Mouse (Mus musculus) E14TG2a.4 (cell line): Measurements from ENCODE around the gene Cited4.

Source experiments
- H3K27me3 ChIP-seq: 2 replicates; pipeline ENCODE4 v1.6.1; 2014; ENCODE audit warnings: low read length, control low read depth; ENCODE audit not compliant: insufficient read depth
- H3K36me3 ChIP-seq: 2 replicates; pipeline ENCODE4 v1.6.1; 2014; ENCODE audit warnings: low read length, control low read depth; ENCODE audit not compliant: insufficient read depth
- H3K4me1 ChIP-seq: replicated peaks from 2 replicates; pipeline ENCODE4 v1.6.1; 2014; ENCODE audit warnings: low read depth, low read length, control low read depth
- H3K4me3 ChIP-seq: replicated peaks from 2 replicates; pipeline ENCODE4 v1.5.1; 2014; ENCODE audit warnings: mild to moderate bottlenecking, low read length
- H3K9me3 ChIP-seq: 2 replicates; pipeline ENCODE4 v1.6.1; 2014; ENCODE audit warnings: low read length, control low read depth
- CTCF ChIP-seq: conservative IDR thresholded peaks from 2 replicates; pipeline ENCODE4 v1.5.1; 2014; ENCODE audit warnings: low read length
- NANOG ChIP-seq: IDR thresholded peaks from 2 replicates; pipeline ENCODE4 v1.6.1; 2014; ENCODE audit warnings: borderline replicate concordance, low read length, mixed read lengths
- POU5F1 ChIP-seq: IDR thresholded peaks from 2 replicates; pipeline ENCODE4 v1.6.1; 2014; ENCODE audit warnings: low read length, borderline replicate concordance

The Cited4 gene

DNA sequence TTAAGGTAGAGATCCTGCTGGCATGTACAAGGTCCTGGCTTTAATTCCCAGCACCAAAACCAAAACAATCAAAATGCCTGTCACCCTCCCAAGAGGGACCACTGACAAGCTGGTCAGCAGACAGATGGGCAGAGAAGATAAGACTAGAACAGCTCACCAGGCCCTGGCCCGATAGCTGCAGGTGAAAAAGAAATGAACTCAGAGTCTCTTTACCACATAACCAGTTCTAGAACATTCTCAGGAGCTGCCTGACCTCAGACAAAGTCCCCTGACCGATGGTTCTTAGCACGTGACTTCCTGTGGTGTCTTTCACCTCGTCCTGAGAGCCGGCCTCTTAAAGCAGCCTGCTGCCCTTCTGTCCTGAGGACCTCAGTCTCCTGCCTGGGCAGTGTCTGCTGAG is 3.2 kb downstream of the Cited4 start:
- H3K4me3 ChIP-seq: no peak overlapping the region
- TF ChIP-seq NANOG (no peak), CTCF (no peak), POU5F1 (no peak)
- H3K9me3 ChIP-seq: no peaks in the 10 kb centered on the region
- peaks cover 65% of the 10 kb centered on the region for H3K27me3 ChIP-seq
- H3K4me1 ChIP-seq: peaks cover 31% of the 10 kb centered on the region
- H3K36me3 ChIP-seq: no peaks in the 10 kb centered on the region

GRCm38 (mm10) chr4:120671046-120671445 is 4.7 kb downstream of the Cited4 start:
- Histone ChIP-seq H3K4me1 (peaks cover 16% of the 10 kb centered on the region), H3K9me3 (no peaks in the 10 kb centered on the region), H3K27me3 (peaks cover 65% of the 10 kb centered on the region), H3K4me3 (no peak overlapping the region), H3K36me3 (no peaks in the 10 kb centered on the region)
- TF ChIP-seq CTCF (no peak), NANOG (no peak), POU5F1 (no peak)

- TF ChIP-seq POU5F1 (no peak), NANOG (no peak), CTCF (no peak)
- Histone ChIP-seq H3K4me3 (no peak overlapping the region), H3K36me3 (no peaks in the 10 kb centered on the region), H3K9me3 (no peaks in the 10 kb centered on the region), H3K27me3 (peaks cover 47% of the 10 kb centered on the region), H3K4me1 (peaks cover 10% of the 10 kb centered on the region)
Measured at GRCm38 (mm10) chr4:120673606-120674005, 7.2 kb downstream of the Cited4 start.

DNA sequence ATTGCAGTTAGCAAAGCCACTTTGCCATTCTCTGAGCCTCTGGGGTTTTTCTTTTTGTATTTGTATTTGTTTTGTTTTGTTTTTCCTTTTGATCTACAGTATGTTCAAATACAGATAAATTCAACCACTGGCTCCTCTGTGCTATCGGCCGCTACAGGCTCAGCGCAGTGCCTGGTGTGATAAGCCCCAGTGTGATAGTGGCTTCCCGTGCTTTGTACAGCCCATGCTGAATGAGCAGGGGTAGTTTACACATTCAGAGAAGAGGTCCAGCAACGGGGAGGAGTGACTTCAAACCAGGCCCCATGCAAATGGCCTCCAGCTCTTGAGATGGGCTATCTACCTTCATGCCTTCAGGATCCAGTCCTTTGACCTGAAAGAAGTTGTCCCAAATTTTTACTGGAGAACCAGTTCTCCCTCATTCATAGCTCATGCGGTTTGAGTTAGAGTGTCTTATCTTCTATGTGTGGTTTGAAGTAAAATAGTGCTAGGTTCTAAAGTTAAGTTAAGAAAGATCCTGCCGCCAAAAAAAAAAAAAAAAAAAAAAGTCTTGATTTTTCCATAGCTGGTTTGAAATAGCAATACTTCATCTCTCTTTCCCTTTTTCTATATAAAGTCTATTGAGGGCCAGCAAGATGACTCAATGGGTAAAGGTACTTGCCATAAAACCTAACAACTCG is 8.5 kb downstream of the Cited4 start:
- Histone ChIP-seq H3K4me3 (no peak overlapping the region), H3K9me3 (no peaks in the 10 kb centered on the region), H3K27me3 (peaks cover 37% of the 10 kb centered on the region), H3K4me1 (peaks cover 8% of the 10 kb centered on the region), H3K36me3 (no peaks in the 10 kb centered on the region)
- TF ChIP-seq POU5F1 (no peak), CTCF (no peak), NANOG (no peak)

DNA sequence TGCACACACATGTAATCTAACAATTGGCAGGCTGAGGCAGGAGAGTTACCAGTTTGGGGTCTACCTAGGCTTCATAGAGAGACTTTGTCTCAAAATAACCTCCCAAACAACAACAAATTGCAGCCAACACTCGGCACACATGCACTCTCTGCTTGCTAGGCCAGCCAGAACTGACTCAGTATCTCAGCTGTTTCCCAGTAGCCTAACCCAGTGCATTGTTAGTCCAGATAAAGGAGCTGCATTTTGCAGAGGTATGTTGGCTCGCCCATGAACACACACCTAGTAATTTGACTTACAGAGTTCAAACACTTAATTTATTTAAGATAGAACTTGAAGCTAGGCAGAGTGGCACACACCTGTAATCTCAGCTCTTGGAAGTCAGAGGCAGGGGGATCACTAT is 9.3 kb downstream of the Cited4 start:
- Histone ChIP-seq H3K9me3 (no peaks in the 10 kb centered on the region), H3K27me3 (peaks cover 31% of the 10 kb centered on the region), H3K4me3 (no peak overlapping the region), H3K36me3 (no peaks in the 10 kb centered on the region), H3K4me1 (peaks cover 11% of the 10 kb centered on the region)
- TF ChIP-seq NANOG (no peak), POU5F1 (no peak), CTCF (no peak)

GRCm38 (mm10) chr4:120680953-120681352 is 14.6 kb downstream of the Cited4 start:
- Histone ChIP-seq H3K9me3 (no peaks in the 10 kb centered on the region), H3K4me3 (no peak overlapping the region), H3K4me1 (peaks cover 30% of the 10 kb centered on the region), H3K27me3 (peaks cover 7% of the 10 kb centered on the region), H3K36me3 (no peaks in the 10 kb centered on the region)
- peak; percentile 82 for TF ChIP-seq CTCF
- no peak for TF ChIP-seq NANOG

- peaks cover 30% of the 10 kb centered on the region for H3K4me1 ChIP-seq
- H3K4me3 ChIP-seq: no peak overlapping the region
- H3K9me3 ChIP-seq: no peaks in the 10 kb centered on the region
- H3K36me3 ChIP-seq: no peaks in the 10 kb centered on the region
- peaks cover 9% of the 10 kb centered on the region; the same call in 1 of the 2 replicates for H3K27me3 ChIP-seq
- TF ChIP-seq POU5F1 (no peak), NANOG (no peak), CTCF (peak; percentile 79)
Measured at GRCm38 (mm10) chr4:120682168-120682567, 15.8 kb downstream of the Cited4 start.

- TF ChIP-seq NANOG (no peak), CTCF (no peak), POU5F1 (no peak)
- Histone ChIP-seq H3K4me1 (peaks cover 28% of the 10 kb centered on the region), H3K9me3 (no peaks in the 10 kb centered on the region), H3K4me3 (no peak overlapping the region), H3K36me3 (no peaks in the 10 kb centered on the region), H3K27me3 (peaks cover 9% of the 10 kb centered on the region; the same call in 1 of the 2 replicates)
Measured at GRCm38 (mm10) chr4:120683278-120683997, 17.1 kb downstream of the Cited4 start.
